8 mouse cellular contexts compared by ENCODE assay signal in the genomic region with DNA sequence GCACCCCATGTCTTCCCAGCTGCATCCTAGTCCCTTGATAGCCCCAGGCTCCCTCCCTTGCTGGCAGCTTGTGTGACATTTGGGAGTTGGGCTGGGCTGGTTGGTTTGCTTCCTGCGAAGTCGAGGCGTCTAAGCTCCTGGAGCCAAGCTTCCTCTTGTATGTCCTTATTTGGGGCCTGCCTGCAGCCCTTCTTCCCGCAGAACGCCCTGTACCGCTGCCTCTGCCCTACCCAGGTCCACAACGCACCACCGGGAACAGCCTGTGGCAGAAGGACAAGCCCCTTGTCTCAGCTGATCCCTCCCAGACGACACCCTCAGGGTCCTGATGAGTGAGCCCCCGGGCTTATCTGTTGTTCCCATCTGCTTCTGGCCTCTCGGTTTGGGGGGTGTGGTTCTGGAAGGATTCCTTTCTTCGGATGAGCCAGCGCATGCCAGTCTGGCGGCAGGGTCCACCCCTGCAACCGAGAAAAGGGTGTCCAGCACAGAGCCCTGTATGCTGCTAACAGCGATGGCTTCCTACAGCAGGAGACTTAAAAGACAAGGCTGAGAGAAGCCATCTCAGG. TPM values are rescaled to one million over a fixed set of nuclear protein-coding genes. Genes with fewer than 3 reads are reported as not detected.
DNase-seq lines count a peak whose midpoint lies in the region; ATAC-seq and TF ChIP-seq lines count a peak whose summit lies in the region.

No protein-coding gene starts in this region.

- TF ChIP-seq CTCF in liver, postnatal 0 days (IDR thresholded peaks at IDR 0.05; ENCODE audit: low read depth) = no peak

- peak; percentile 49 for DNase-seq in adrenal gland, adult 2 months
- DNase-seq in adrenal gland, adult 18-20 months (ENCODE audit: low spot score in 2 of 2) = no peak
- peak; percentile 49 to 72 for DNase-seq in spleen, postnatal 4 days (ENCODE audit: low spot score in 2 of 2)
- no peak for DNase-seq in spleen, postnatal 14 days (ENCODE audit: low spot score in 2 of 2)
- peak; percentile 67 for DNase-seq in heart, postnatal 4 days
- peak; percentile 61 for DNase-seq in liver, postnatal 0 days
- no peak for DNase-seq in urinary bladder, adult 2 months (ENCODE audit: low spot score)

- H3K27ac ChIP-seq in liver, postnatal 0 days (ENCODE audit: low read depth) = peak overlapping the region; percentile 72

- H3K4me1 ChIP-seq in liver, postnatal 0 days (ENCODE audit: insufficient read depth) = peaks cover 46% of the 10 kb centered on the region

- peak; percentile 59 for ATAC-seq in liver, postnatal 0 days
- no peak for ATAC-seq in frontal cortex, adult (ENCODE audit: low TSS enrichment)

- no peaks in the 10 kb centered on the region for H3K36me3 ChIP-seq in liver, postnatal 0 days (replicated peaks; ENCODE audit: insufficient read depth, low read length)

- H3K27me3 ChIP-seq in liver, postnatal 0 days (ENCODE audit: insufficient read depth, low read length) = no peaks in the 10 kb centered on the region

- no peaks in the 10 kb centered on the region for H3K9me3 ChIP-seq in liver, postnatal 0 days (ENCODE audit: low read length)

- TF ChIP-seq EP300 in liver, postnatal 0 days (IDR thresholded peaks at IDR 0.05; ENCODE audit: low read depth) = peak; percentile 50; the same call in 1 of the 2 replicates

- peak overlapping the region; percentile 60 for H3K4me2 ChIP-seq in liver, postnatal 0 days (ENCODE audit: low read depth, low read length)

- no peak overlapping the region for H3K4me3 ChIP-seq in liver, postnatal 0 days (ENCODE audit: low read depth, low read length)

- peak overlapping the region; percentile 47 for H3K9ac ChIP-seq in liver, postnatal 0 days (replicated peaks)

- WGBS in liver, postnatal 0 days (ENCODE audit: insufficient replicate concordance) = 20% methylated on average over 16 of the region's 16 CpGs

RNA-seq across cellular contexts. Expression of a gene that starts 14.3 kb away (rescaled TPM):
- total RNA-seq in adrenal gland, adult 2 months (2021) = 100 to 1,000 TPM in 1 of 2 experiments, 10 to 100 TPM in 1; 80.4 to 120 TPM
- 42.2 and 42.7 TPM in 2 replicates for polyA plus RNA-seq in adrenal gland, adult 2 months (2012; rRNA removed)
- total RNA-seq in adrenal gland, adult 18-20 months (2021) = 100 to 1,000 TPM in 1 of 2 experiments, 10 to 100 TPM in 1; 74.4 to 136 TPM
- total RNA-seq in heart, postnatal 4 days (2021) = 100 to 1,000 TPM; 313 to 318 TPM
- polyA plus RNA-seq in liver, postnatal 0 days (2015; fragmentation: Nextera tagmentation; extraction: Ambion mirVana) = 52.2 and 64.6 TPM in 2 replicates
- polyA plus RNA-seq in urinary bladder, adult 2 months (2012; rRNA removed) = 151 and 185 TPM in 2 replicates

Comparison
In these comparisons a context has a peak if more than half of its experiments do, and no peak if none do; other contexts are left out.
1. DNase-seq: peak in adrenal gland, adult 2 months (single experiment), spleen, postnatal 4 days (2 of 2), heart, postnatal 4 days (single experiment) and liver, postnatal 0 days (single experiment); none in adrenal gland, adult 18-20 months (0 of 2), spleen, postnatal 14 days (0 of 2) and urinary bladder, adult 2 months (single experiment).